Mouse (Mus musculus) spleen, adult 2 months (tissue): ENCODE results near the gene Zfhx3. TPM values are rescaled to one million over a fixed set of nuclear protein-coding genes. Genes with fewer than 3 reads are reported as not detected.

Experiments
- DNase-seq, 2 experiments: peaks; one replicate each; pipeline versions ENCODE4 v3.0.0 to v3.0.0-alpha.2; 2012 to 2021; ENCODE audit warnings: low spot score in 2 of 2, low read depth in 1 of 2
- H3K27ac ChIP-seq: fragments of 200-500 bp; 2 replicates; pipeline ENCODE4 v1.5.1; 2012; ENCODE audit warnings: low read length, inconsistent platforms; ENCODE audit not compliant: insufficient read depth
- H3K27me3 ChIP-seq: fragments of 200-500 bp; 2 replicates; pipeline ENCODE4 v1.6.1; 2012; ENCODE audit warnings: mild to moderate bottlenecking, moderate library complexity, low read length, inconsistent platforms; ENCODE audit not compliant: control insufficient read depth, insufficient read depth
- H3K36me3 ChIP-seq: fragments of 200-500 bp; 2 replicates; pipeline ENCODE4 v1.6.1; 2012; ENCODE audit warnings: mild to moderate bottlenecking, low read length, inconsistent platforms; ENCODE audit not compliant: control insufficient read depth, insufficient read depth
- H3K4me1 ChIP-seq: fragments of 200-500 bp; 2 replicates; pipeline ENCODE4 v1.6.1; 2011; ENCODE audit warnings: inconsistent platforms; ENCODE audit not compliant: control insufficient read depth, insufficient read depth, insufficient read length
- H3K4me3 ChIP-seq: fragments of 200-500 bp; 2 replicates; pipeline ENCODE4 v1.5.1; 2011; ENCODE audit warnings: mild to moderate bottlenecking, inconsistent platforms; ENCODE audit not compliant: insufficient read depth, insufficient read length; ENCODE audit errors: extremely low read depth
- CTCF ChIP-seq: fragments of 200-500 bp; IDR thresholded peaks from 2 replicates; pipeline ENCODE4 v1.5.1; 2011; ENCODE audit warnings: mild to moderate bottlenecking, inconsistent platforms; ENCODE audit not compliant: insufficient read depth, insufficient read length, insufficient replicate concordance; ENCODE audit errors: extremely low read depth
- POLR2A ChIP-seq: fragments of 200-500 bp; IDR thresholded peaks from 2 replicates; pipeline ENCODE4 v1.6.1; 2011; ENCODE audit warnings: low read depth, low read length, inconsistent platforms
- WGBS: fragments of 180-500 bp; shearing (Covaris S2); methylation state at CpG from one replicate; pipeline ENCODE4 v1.1.7; 2018; 5-methylcytosine and 5-hydroxymethylcytosine counted together
- polyA plus RNA-seq: library from polyadenylated mRNA; depleted of rRNA; stranded (reverse); fragments of >200 nt; gene quantifications from 2 replicates; pipeline ENCODE4 v1.2.3, GENCODE M21; 2012

The Zfhx3 gene
- polyA plus RNA-seq, 1 experiment: 1.5 TPM

DNA sequence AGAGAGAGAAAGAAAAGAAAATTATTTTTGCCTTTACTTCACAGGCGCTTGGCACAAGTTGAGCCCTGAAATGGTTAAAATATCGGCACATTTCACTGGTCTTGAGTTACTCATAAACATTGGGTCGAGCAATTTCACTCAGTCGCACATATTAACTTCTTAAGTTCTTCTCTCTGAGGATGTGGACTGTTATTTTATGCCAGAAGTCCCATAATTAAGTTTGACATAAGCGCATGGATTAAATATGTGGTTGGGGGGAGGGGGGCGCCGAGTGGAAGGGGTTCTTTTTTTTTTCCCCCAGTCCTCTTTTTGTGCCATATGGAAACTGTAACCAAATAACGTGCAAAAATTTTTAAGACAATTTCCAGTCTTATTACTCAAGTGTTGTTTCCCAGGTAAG is 656.6 kb downstream of the Zfhx3 start:
- no peak overlapping the region for H3K27ac ChIP-seq
- 92% methylated on average over 8 of the region's 8 CpGs for WGBS
- H3K4me1 ChIP-seq: 0 out of 2 replicates have a peak, but pooled peaks cover 2% of the 10 kb centered on the region
- DNase-seq: no peak
- no peaks in the 10 kb centered on the region for H3K36me3 ChIP-seq
- no peak for TF ChIP-seq CTCF
- TF ChIP-seq POLR2A: no peak
- H3K4me3 ChIP-seq: no peak overlapping the region
- no peaks in the 10 kb centered on the region for H3K27me3 ChIP-seq

GRCm38 (mm10) chr8:108599558-108599957 is 657.1 kb downstream of the Zfhx3 start:
- DNase-seq: no peak
- 30% methylated on average over 6 of the region's 6 CpGs for WGBS
- Histone ChIP-seq H3K4me1 (0 out of 2 replicates have a peak, but pooled peaks cover 2% of the 10 kb centered on the region), H3K27ac (no peak overlapping the region), H3K27me3 (no peaks in the 10 kb centered on the region), H3K36me3 (no peaks in the 10 kb centered on the region), H3K4me3 (peak overlapping the region; percentile 39; the same call in 1 of the 2 replicates)
- TF ChIP-seq CTCF (no peak), POLR2A (no peak)

DNA sequence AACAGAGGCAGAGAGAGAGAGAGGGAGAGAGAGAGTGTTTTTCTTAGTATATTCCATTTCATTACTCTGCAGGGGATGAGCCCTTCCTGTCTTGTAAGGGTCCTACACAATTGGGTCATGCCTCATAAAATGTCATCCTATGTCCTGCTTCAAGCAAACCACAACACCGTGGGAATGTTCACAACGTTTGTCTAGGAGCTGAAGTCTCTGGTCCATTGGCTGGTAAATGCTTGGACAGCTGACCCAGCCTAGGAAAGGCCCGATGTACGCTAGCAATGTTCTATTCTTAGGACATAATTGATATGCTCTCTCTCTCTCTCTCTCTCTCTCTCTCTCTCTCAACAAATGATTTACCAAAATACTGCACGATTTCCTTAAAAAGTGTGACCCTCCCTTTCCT is 666.2 kb downstream of the Zfhx3 start:
- Histone ChIP-seq H3K27ac (no peak overlapping the region), H3K4me3 (no peak overlapping the region), H3K36me3 (no peaks in the 10 kb centered on the region), H3K27me3 (no peaks in the 10 kb centered on the region), H3K4me1 (peaks cover 5% of the 10 kb centered on the region; the same call in 1 of the 2 replicates)
- no peak for TF ChIP-seq CTCF
- TF ChIP-seq POLR2A: no peak
- 72% methylated on average over 5 of the region's 5 CpGs for WGBS
- no peak for DNase-seq

GRCm38 (mm10) chr8:108609114-108609513 is 666.7 kb downstream of the Zfhx3 start:
- no peaks in the 10 kb centered on the region for H3K36me3 ChIP-seq
- no peak for DNase-seq
- 75% methylated on average over 5 of the region's 5 CpGs for WGBS
- H3K27ac ChIP-seq: no peak overlapping the region
- peaks cover 5% of the 10 kb centered on the region; the same call in 1 of the 2 replicates for H3K4me1 ChIP-seq
- TF ChIP-seq POLR2A: no peak
- TF ChIP-seq CTCF: no peak
- no peak overlapping the region for H3K4me3 ChIP-seq
- no peaks in the 10 kb centered on the region for H3K27me3 ChIP-seq

DNA sequence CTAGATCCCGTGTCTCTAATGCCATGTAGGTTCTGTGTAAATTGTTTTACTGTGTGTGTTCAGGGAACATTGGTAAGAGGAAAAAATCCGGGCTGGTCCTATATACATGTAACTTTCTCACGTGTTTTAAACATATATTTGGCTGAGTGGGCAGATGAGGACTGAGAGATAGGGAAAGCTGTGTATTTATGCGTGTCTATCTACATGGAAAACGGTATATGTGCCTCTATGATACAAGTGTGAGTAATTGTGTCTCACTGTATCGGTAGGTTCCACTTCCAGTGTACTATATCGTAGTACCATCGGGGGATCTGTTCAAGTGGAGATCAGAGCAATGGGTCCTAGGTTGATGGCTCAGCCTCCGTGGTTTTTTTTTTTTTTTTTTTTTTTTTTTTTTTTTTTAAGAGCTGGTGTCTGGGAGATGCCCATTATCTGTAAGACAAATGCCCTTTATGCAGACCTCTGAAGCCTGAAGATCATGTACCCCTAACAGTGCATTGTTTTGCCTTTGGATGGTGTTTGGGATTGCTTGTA is 668.8 kb downstream of the Zfhx3 start:
- no peak for DNase-seq
- TF ChIP-seq POLR2A (no peak), CTCF (no peak)
- Histone ChIP-seq H3K36me3 (no peaks in the 10 kb centered on the region), H3K4me3 (no peak overlapping the region), H3K27ac (no peak overlapping the region), H3K27me3 (no peaks in the 10 kb centered on the region), H3K4me1 (peaks cover 5% of the 10 kb centered on the region; the same call in 1 of the 2 replicates)
- WGBS: 73% methylated on average over 9 of the region's 9 CpGs

GRCm38 (mm10) chr8:108611792-108612413 is 669.5 kb downstream of the Zfhx3 start:
- Histone ChIP-seq H3K27me3 (no peaks in the 10 kb centered on the region), H3K4me3 (peak overlapping the region; percentile 43), H3K4me1 (peaks cover 5% of the 10 kb centered on the region; the same call in 1 of the 2 replicates), H3K36me3 (no peaks in the 10 kb centered on the region), H3K27ac (no peak overlapping the region)
- no peak for DNase-seq
- WGBS: 5% methylated on average over 11 of the region's 11 CpGs
- TF ChIP-seq POLR2A (no peak), CTCF (no peak)

- H3K4me1 ChIP-seq: peaks cover 5% of the 10 kb centered on the region; the same call in 1 of the 2 replicates
- no peaks in the 10 kb centered on the region for H3K27me3 ChIP-seq
- H3K36me3 ChIP-seq: no peaks in the 10 kb centered on the region
- H3K4me3 ChIP-seq: no peak overlapping the region
- no peak overlapping the region for H3K27ac ChIP-seq
- no peak for TF ChIP-seq CTCF
- no peak for TF ChIP-seq POLR2A
- WGBS: 48% methylated on average over 5 of the region's 5 CpGs
- no peak for DNase-seq
Observed at GRCm38 (mm10) chr8:108612815-108613214, 670.4 kb downstream of the Zfhx3 start.
